Mouse (Mus musculus) embryo, embryonic 9.5 days (tissue): ENCODE data around the gene Sertad2.
A peak's percentile ranks its signal among the peaks of the same experiment; 100 is the strongest.

Experiments
- DNase-seq: peaks from one replicate; pipeline ENCODE4 v3.0.0-alpha.2; 2017; ENCODE audit errors: extremely low spot score

Sertad2 gene

GRCm38 (mm10) chr11:20542739-20543452 lies at the start of gene Sertad2:
Sertad2 (plus strand) TSS chr11:20543253.
- DNase-seq, result peak; percentile 99

GRCm38 (mm10) chr11:20493922-20494626 lies 49.0 kb upstream of the Sertad2 start:
- DNase-seq, result no peak

- no peak for DNase-seq
Observed at GRCm38 (mm10) chr11:20500516-20500915, 42.5 kb upstream of the Sertad2 start.

- DNase-seq, result no peak
Observed at GRCm38 (mm10) chr11:20501160-20501955, 41.7 kb upstream of the Sertad2 start.

- no peak for DNase-seq
Observed at GRCm38 (mm10) chr11:20513574-20513973, 29.5 kb upstream of the Sertad2 start.

- DNase-seq, result no peak
Observed at GRCm38 (mm10) chr11:20514757-20515156, 28.3 kb upstream of the Sertad2 start.

GRCm38 (mm10) chr11:20521321-20521720 lies 21.7 kb upstream of the Sertad2 start:
- DNase-seq, result no peak

GRCm38 (mm10) chr11:20522750-20523149 lies 20.3 kb upstream of the Sertad2 start:
- DNase-seq, result no peak

GRCm38 (mm10) chr11:20524435-20524834 lies 18.6 kb upstream of the Sertad2 start:
- no peak for DNase-seq

GRCm38 (mm10) chr11:20525909-20526308 lies 17.1 kb upstream of the Sertad2 start:
- no peak for DNase-seq

GRCm38 (mm10) chr11:20527901-20528300 lies 15.2 kb upstream of the Sertad2 start:
- DNase-seq, result no peak

GRCm38 (mm10) chr11:20531682-20531991 lies 11.4 kb upstream of the Sertad2 start:
- no peak for DNase-seq

- DNase-seq, result peak; percentile 72
Observed at GRCm38 (mm10) chr11:20531992-20532881, 10.8 kb upstream of the Sertad2 start.

- no peak for DNase-seq
Observed at GRCm38 (mm10) chr11:20533231-20533630, 9.8 kb upstream of the Sertad2 start.

- no peak for DNase-seq
Observed at GRCm38 (mm10) chr11:20537221-20537620, 5.8 kb upstream of the Sertad2 start.

- DNase-seq, result no peak
Observed at GRCm38 (mm10) chr11:20538496-20538895, 4.6 kb upstream of the Sertad2 start.

- DNase-seq, result no peak
Observed at GRCm38 (mm10) chr11:20541280-20541679, 1.8 kb upstream of the Sertad2 start.

GRCm38 (mm10) chr11:20541995-20542637 lies 937 bp upstream of the Sertad2 start:
- no peak for DNase-seq

GRCm38 (mm10) chr11:20543453-20544120 lies 534 bp downstream of the Sertad2 start:
- peak; percentile 57 for DNase-seq

GRCm38 (mm10) chr11:20544376-20544775 lies 1.3 kb downstream of the Sertad2 start:
- DNase-seq, result no peak
